Mouse (Mus musculus): ENCODE measurements around the gene Mbd3.
A peak's percentile ranks its signal among the peaks of the same experiment; 100 is the strongest.
"Not testable (repeated sequence)": the region's sequence is repeated elsewhere in the genome, so short reads cannot be mapped to it uniquely, and the experiment has no call there.

The Mbd3 gene

DNA sequence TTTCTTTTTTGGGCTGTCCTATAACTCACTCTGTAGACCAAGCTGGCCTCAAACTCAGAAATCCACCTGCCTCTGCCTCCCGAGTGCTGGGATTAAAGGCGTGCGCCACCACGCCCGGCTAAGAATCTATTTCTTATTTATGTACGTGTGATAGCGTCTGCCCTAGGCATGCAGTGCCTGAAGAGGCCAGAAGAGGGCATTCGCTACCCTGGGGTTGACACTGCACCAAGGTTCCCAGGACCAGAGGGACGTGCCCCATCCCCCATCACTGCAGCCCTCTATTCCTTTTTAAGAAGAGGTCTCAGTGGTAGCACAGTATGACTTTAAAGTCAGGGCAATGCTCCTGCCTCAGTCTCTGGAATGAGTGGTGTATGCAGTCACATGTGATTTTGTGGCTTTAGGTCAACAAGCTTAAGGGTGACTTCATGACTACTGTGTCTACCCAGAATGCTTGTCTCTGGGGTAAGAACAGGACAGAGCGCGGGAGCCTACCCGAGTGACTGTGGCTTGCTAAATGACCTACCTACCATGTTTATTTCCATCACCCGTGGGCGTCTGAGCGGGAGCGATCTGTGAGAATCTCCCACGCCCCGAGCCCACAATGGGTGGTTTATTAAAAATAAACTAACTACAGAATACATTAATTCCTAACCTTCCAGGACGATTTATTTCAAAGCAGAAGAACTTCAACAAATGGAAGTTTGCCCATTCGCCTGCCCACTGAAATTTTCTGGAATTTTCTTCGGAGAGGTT is 29.2 kb downstream of the Mbd3 start:
- no peak for DNase-seq

DNA sequence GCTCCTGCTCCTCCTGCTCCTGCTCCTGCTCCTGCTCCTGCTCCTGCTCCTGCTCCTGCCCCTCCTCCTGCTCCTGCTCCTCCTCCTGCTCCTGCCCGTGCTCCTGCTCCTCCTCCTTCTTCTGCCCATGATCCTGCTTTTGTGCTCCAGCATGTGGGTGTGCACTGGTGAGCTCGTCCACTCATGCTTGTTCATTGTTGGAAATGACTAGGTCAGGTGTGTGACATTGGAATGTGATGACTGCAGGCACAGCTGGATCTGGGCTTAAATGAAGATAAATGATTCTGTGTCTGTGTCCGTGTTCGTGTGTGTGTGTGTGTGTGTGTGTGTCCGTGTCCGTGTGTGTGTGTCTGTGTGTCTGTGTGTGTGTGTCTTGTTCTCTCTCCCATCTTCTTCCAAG is 31.0 kb downstream of the Mbd3 start:
- DNase-seq = no peak

DNA sequence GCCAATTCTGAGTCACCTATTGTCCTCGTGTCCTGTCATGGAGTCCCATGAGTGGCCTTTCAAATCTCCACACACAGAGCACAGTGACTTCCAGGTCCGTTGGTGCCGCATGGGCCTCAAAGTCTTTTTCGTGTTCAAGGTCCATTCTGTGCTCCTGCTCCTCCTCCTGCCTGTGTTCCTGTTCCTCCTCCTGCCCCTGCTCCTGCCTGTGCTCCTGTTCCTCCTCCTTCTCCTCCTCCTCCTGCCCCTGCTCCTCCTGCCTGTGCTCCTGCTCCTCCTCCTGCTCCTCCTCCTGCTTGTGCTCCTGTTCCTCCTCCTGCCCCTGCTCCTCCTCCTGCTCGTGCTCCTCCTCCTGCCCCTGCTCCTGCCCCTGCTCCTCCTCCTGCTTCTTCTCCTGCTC is 31.4 kb downstream of the Mbd3 start:
- no peak for DNase-seq

DNA sequence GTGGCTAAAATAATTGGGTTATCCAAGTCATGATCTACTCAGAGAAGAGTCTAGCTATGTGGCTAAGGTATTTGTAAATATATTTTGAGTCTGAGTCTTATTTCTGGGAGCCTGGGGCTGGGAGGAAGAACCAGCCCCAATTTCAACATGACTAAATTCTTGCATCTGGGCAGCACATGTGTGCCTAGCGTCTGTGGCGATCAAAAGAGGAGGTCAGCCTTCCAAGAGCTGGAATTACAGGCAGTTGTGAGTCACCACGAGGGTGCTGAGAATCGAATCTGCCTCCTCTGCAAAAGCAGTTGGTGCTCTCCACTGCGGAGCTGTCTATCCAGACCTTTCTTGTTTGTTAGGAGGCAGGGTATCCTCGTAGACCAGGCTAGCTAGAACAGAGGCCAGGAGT is 33.6 kb downstream of the Mbd3 start:
- no peak for DNase-seq

DNA sequence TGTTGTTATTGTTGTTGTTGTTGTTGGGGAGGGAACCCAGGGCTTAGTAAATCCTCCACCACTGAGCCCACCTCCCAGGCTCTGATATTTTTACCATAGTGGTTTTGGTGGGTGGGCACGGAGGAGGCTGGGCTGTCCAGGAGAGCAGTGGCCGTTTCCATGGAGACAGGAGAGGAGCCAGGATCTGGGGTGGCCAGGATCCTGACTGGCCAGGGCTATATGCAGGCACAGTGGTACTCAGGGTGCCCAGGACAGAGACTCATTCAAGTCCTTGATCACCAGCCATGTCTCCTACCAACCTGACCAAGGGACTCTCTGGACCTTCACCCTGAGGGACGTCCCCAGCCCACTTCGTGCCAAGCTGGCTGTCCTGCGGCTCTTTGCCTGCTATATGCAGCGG is 35.6 kb downstream of the Mbd3 start:
- DNase-seq = no peak

DNA sequence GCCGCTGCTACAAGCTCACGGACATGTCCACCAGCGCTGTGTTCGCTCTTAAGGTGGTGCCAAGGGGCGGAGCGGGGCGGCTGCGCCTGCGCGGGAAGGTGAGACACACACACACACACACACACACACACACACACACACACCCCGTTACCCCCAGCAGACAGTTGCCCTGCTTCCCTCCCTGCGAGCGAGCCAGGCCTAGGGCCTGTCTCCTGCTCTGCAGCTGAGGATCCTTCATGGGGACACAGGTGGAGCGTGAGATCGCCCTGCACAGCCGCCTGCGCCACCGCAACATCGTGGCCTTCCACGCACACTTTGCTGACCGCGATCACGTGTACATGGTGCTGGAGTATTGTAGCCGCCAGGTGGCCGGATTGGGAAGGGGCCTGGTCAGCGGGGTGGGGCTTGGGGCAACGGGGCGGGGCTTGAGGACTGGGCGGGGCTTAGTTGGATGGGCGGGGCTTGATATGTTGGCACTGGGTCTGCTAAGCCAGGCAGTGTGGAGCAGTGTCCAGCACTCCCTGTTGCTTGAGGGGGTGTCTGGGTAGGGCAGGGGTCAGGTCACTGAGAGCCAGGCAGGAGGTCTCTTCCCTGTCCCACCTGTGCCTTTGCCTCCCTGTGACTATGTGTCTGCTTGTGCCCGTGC is 41.2 kb downstream of the Mbd3 start:
- DNase-seq = peak; percentile 71 to 81

DNA sequence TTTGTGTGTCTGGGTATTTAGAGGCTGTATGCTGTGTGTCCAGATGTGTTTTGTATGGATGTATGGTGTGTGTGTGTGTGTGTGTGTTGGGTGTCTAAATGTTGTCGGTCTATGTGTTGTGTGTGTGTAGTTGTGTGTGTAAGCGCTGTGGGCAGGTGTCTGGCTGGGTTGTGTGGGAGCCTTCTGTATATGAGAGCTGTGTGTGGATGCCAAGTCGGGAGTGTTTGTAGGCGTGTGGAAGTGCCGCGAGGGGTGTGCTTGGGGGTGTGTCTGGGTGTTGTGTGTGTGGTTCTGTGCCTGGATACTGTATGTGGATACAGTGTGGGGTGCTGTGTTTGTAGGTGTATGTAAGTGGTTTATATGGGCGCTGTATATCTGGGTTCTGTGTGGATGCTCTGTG is 42.0 kb downstream of the Mbd3 start:
- DNase-seq = no peak

DNA sequence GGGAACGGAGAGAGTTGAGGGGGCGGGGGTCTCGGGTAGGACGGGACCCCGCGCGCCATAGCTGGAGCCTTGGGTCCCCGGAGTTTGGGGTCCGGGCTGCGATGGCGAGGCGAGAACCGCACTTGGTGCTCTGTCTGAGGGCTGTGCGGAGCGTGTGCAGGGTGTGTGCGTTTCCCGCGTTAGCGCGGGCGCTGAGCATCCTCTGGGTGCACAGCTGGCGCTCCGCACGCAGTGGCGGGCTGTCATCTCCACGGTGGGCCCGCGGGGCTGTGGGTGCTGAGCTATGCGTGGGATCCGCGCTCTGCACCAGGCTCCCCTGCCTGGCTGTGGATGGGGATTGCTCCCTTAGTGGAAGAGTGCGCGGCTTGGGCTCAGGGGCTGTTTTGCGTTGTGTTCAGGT is 42.6 kb downstream of the Mbd3 start:
- no peak for DNase-seq

DNA sequence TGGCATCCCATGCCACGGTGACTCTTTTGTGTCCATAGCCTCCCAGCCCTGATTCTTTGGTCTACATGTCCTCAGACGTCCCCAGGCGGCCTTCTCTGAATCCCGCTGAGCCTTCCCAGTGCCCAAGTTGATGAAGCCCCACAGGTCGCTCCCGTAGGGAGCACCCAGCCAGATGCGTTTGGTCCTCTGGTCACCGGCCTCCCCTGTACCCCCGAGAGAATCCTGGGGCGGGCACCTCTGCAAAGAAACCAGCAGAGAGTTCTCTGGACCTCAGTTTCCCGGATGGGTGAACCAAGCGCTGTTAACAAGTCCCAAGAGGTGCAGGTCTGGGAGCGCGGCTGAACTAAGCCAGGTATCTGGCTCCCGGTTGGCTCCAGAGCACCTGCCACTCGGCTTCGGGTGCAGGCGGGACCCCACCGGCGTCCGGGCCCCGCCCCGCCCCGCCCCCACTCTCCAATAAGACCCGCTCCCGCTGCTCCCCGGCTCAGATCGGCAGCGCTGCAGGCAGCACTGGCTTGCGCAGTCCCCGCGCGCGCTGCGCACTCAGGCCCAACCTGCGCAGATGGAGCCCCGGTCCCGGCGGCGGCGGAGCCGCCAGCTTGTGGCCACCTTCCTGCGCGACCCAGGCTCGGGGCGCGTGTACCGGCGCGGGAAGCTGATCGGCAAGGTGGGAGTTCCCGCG is 43.2 kb downstream of the Mbd3 start, which contains the start of gene Plk5:
TSS of gene Plk5 (plus strand) at position 459 of the 682 bp plus-strand sequence.
- DNase-seq = peak; percentile 69 to 79

DNA sequence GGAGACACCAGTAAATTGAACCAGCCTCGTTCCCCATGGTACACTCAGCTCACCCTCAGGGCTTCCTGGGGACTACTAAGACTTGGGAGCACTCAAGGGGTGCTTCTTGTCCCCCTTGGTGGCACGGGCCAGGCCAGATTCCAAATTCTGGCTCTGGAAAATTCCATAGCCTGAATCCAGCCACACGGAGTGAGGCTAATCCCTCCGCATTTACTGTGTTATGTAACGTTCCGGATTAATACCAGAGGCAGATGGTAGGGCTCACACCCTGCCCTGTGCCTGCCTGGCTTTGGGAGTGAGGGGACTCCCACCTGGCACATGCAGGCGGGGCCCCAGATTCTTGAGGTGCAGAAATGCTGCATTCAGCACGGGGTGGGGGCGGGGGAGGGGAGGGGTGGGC is 43.9 kb downstream of the Mbd3 start:
- DNase-seq = peak; percentile 71 to 74

DNA sequence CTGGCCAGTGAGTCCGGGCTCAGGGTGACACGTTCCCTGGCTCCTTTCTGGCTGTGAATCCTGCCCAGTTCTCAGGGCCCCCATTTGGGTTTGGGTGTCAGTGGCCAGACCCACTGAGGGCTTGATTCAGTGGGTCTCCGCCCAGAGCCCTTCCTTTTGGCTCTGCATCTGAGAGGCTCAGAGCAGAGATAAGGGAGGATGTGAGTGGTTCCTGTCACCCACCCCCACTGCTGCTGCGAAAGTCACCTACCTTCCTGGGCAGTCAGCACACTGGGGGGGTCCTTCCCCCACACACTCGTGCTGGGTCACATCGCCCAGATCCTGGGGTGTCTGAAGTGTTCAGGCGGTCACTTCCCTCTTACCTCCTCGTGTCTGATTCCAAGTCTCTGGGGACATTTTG is 46.6 kb downstream of the Mbd3 start:
- no peak for DNase-seq

DNA sequence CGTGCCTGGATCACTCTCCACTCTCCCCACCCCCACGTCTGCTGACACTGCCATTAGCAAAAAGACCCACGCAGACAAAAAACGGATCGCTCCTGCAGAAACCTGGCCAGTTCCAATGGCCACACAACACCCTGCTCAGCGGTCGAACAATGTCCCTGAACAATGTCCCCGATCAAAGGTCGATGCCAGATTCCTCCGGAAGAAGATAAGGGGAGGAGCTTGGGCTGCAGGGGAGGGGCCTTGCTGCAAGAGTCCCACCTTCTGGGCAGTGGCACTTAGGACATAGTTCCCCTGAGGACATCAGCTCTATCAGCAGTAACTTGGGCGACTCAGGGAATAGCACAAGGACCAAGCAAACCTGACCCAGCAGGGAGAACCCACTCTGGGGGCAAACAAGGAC is 47.5 kb downstream of the Mbd3 start:
- DNase-seq = no peak

DNA sequence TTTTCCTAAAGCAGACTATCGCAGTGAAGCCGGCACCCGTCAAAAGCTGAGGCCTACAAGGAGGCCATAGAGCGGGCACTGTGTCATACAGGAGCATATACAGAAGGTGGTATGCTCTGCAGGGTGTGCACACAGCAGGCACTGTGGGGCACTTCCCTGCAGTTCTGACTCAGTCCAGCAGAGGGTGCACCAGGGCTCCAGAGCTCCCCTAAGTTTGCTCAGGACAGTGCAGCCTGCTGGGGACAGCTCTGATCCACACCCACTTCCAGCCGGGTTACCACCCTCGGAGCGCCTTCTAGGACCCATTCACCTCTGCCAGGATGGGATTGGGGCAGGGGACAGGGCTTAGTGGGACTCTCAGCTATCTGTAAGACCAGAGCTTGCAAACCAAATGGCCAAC is 49.1 kb downstream of the Mbd3 start:
- peak; percentile 88 to 90 for DNase-seq

DNA sequence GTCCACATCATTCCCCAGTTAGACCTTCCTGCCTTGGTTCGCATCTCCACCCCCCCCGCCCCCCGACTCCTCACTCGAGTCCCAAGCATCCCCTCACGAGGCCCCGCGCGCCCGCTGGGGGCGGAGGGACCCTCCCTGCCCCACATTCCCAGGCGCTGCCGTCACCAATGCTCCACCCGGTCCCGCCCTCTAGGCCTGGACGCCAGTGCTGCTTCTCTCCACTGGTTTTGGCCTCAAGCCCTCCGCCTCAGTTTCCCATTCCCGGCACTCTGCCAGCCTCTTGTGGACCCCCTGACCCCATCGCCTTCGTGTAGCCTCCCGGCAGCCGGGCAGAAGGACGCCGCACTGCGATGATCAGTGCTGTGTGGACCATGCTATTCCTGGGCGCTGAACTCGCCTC is 50.4 kb downstream of the Mbd3 start:
- no peak for DNase-seq

DNA sequence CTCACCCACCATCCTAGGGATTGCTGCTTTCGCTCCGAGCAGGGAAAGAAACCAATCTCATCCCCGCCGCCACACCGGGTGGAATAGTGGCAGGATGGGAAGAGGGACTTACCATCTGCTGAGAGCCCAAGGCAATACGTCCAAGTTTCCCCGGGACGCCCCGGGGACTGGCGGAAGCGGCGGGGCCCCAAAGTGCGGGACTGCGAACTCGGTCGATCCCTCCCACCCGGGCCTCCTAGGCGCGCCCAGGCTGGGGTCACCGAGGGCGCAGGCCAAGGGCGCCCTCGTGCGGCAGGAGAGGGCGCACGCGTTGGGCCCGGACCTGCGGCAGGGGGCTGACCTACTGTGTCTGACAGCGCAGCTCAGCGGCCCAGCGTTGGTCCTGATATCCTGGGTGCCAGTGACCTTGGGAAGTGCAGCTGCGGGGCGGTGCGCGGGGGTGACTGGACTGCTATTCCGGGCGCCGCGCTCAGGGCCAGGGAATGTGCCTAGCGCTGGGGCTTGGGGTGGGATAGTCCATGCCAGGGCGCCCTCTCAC is 51.0 kb downstream of the Mbd3 start, which contains the start of gene Adamtsl5:
TSS of gene Adamtsl5 (minus strand) at position 169 of the 538 bp plus-strand sequence.
- peak; percentile 38 to 53 for DNase-seq

DNA sequence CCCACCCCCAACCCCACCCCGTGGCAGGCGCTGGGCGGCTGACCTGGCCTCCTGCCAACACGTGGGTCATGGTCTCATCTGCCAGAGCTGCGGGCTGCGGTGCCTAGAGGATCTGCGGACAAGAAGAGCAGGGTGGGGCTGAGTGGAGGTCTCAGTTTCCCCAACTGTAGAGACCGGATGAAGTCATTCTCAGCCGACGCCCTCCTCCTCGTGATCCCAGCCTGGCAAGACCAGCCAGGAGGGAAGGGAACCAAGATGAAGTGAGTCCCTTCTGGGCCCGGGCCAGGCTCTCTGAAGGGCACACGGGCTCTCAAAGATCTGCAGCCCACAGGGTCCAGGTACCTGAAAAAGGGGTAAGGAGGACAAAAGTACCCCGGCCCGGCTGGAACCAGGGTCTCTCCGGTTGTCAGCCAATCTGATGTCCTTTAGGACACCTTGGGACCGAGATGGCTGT is 51.8 kb downstream of the Mbd3 start:
- no peak for DNase-seq

DNA sequence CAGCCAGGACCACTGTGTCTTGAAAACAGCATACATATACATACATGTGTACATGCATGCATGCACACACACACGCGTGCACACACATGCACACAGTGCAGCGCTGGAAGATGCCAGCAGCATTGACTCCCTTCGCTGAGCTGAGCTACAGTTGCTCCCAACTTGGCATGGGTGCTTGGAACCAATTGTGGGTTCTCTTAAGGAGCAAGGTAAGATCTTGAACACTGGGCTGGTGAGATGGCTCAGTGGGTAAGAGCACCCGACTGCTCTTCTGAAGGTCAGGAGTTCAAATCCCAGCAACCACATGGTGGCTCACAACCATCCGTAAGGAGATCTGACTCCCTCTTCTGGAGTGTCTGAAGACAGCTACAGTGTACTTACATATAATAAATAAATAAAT is 53.4 kb downstream of the Mbd3 start:
- not testable (repeated sequence) for DNase-seq

DNA sequence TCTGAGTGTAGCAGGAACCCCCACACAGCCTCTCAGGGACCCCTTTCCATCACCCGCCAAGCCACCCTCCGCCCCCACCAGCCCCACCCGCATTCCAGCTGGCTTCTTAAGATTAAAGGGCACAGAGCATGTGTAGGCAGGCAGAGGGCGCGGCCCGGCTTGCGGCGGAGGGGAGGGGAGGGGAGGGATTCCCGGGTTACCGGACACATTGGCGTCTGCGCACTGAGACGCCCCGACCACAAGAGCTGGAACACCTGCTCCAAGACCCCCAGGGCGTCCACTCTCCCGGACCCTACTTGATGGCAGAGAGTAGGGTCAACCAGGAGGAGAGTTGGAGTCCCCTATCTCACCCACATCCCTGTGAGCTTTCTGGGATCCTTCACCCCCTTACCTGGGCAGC is 54.2 kb downstream of the Mbd3 start:
- DNase-seq = no peak

DNA sequence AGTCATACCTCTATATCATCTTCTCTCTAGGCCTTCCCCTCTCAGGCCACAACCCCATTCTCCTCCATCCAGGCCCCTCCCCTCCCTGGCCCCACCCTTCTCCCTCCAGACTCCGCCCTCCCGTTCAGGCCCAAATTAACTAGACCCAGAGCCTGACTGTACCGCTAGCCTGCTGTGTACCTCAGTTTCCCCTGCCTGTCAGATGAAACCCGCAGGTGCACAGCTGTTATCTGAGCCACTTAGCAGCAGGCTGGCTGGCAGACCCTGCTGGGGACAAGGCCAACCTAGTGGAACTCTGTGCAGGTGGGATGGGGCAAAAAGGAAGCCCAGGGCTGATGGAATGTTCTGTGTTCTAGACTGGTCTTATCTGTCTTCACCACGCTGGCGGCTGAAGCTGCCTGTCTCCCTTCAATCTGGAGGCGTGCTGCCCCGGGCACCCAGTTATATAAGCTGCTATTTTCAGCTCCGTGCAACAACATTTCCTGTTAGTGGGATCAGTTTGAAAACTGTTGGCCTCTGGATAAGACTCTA is 55.2 kb downstream of the Mbd3 start:
- DNase-seq = no peak

DNA sequence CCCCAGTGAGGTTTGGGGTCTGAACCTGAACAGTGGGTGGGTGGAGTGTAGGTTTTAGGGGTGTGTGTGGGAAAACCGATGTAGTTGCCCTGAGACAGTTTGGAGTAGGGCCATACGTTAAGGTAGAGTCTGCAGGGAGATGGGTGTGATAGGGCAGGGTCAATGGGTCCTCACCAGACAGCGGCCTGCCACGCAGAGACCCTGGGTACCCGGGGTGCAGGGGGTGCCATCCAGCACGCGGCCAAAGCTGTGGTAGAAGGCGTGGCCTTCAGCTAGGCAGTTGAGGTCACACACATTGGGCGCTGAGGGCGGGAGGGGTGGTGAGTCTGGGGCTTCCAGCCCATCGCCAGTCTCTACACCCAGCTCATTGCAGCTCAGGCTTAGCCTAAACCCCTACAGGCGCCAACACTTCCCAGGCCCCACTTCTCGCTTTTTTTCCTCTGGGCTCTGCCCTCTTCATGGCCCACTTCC is 55.9 kb downstream of the Mbd3 start:
- DNase-seq = no peak

DNA sequence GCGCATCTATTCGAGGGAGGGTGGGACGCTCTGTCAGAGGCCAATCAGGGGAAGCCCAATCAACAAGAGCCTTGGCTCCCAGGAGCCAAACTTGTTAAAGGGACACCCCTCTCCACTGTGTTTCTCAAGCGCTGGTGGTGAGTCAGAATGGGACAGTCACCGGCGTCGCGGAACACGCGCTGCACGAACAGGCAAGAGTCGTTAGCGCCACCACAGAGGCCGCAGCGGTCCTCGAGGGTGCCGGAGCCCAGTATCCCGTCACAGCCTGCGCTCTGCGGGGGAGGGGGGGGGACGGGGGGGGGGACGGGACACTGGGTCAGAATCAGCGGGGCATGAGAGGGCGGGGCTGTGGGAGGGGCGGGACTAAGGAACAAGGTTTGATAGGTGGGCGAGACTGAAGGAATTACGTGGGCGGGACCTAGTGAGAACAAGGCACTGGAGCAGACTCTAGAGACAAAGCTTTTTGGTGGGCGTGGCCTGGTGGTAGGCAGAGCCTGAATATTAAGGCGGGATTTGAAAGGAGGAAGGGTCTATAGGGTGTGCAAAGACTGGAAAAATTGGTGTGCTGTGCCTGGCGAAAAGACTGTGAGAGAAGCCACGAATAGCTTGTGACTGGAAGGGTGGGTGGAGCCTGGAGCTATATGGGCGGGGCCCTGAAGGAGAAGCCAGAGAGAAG is 56.5 kb downstream of the Mbd3 start:
- DNase-seq = no peak

All from cerebellum, postnatal 36 days (tissue).